Mouse (Mus musculus): Measurements from ENCODE around the gene Slc27a1. TPM values are rescaled to one million over a fixed set of nuclear protein-coding genes. Genes with fewer than 3 reads are reported as not detected.
A peak's percentile ranks its signal among the peaks of the same experiment; 100 is the strongest.

The Slc27a1 gene
- polyA plus RNA-seq, 1 experiment: 28.6 TPM

DNA sequence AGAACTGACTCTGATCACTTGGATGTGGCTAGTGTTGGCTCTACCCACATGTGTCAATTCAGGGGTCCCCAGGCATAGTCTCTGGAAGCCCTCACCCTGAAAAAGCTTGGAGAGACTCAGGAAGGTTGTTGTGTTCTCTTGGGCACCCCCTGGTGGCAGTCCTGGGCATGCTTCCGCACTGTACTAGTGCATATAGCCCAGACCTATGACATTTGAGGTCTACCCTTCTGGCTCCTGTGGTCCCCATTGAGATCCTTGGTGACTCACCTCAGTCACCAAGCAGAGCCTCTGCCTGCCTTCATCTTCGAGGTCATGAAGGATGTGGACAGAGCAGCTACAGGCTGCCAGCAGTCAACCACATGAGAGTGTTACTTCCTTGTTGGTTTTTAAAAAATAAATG is 18.2 kb downstream of the Slc27a1 start:
- Histone ChIP-seq H3K4me3 (ENCODE audit: low read depth, low read length) (no peak overlapping the region), H3K36me3 (ENCODE audit: control insufficient read depth, insufficient read depth, low read length) (no peaks in the 10 kb centered on the region; the same call in 1 of the 2 replicates), H3K27ac (ENCODE audit: insufficient read depth, low read depth, low read length) (no peak overlapping the region), H3K4me1 (ENCODE audit: control insufficient read depth, insufficient read depth, insufficient read length, low read length) (peaks cover 7% of the 10 kb centered on the region; the same call in 1 of the 2 replicates), H3K27me3 (ENCODE audit: control insufficient read depth, insufficient read depth, low read length) (no peaks in the 10 kb centered on the region)
- peak; percentile 76; the same call in 1 of the 2 replicates for TF ChIP-seq CTCF (IDR thresholded peaks at IDR 0.05; ENCODE audit: extremely low read depth, insufficient read length, insufficient replicate concordance, low read depth, low read length)
- no peak for TF ChIP-seq POLR2A (IDR thresholded peaks at IDR 0.05; ENCODE audit: low read depth, low read length)
- 78% methylated on average over 2 of the region's 2 CpGs for WGBS

GRCm38 (mm10) chr8:71588762-71589161 is 20.1 kb downstream of the Slc27a1 start:
- peaks cover 15% of the 10 kb centered on the region for H3K4me1 ChIP-seq (ENCODE audit: control insufficient read depth, insufficient read depth, insufficient read length, low read length)
- H3K27ac ChIP-seq (ENCODE audit: insufficient read depth, low read depth, low read length): no peak overlapping the region
- no peaks in the 10 kb centered on the region for H3K27me3 ChIP-seq (ENCODE audit: control insufficient read depth, insufficient read depth, low read length)
- TF ChIP-seq CTCF (IDR thresholded peaks at IDR 0.05; ENCODE audit: extremely low read depth, insufficient read length, insufficient replicate concordance, low read depth, low read length): no peak
- no peak for TF ChIP-seq POLR2A (IDR thresholded peaks at IDR 0.05; ENCODE audit: low read depth, low read length)
- no peak overlapping the region for H3K4me3 ChIP-seq (ENCODE audit: low read depth, low read length)
- H3K36me3 ChIP-seq (ENCODE audit: control insufficient read depth, insufficient read depth, low read length): no peaks in the 10 kb centered on the region; the same call in 1 of the 2 replicates
- 87% methylated on average over 3 of the region's 3 CpGs for WGBS

- peaks cover 15% of the 10 kb centered on the region for H3K4me1 ChIP-seq (ENCODE audit: control insufficient read depth, insufficient read depth, insufficient read length, low read length)
- H3K27ac ChIP-seq (ENCODE audit: insufficient read depth, low read depth, low read length): peak overlapping the region; percentile 94
- no peak for TF ChIP-seq POLR2A (IDR thresholded peaks at IDR 0.05; ENCODE audit: low read depth, low read length)
- no peak for TF ChIP-seq CTCF (IDR thresholded peaks at IDR 0.05; ENCODE audit: extremely low read depth, insufficient read length, insufficient replicate concordance, low read depth, low read length)
- H3K36me3 ChIP-seq (ENCODE audit: control insufficient read depth, insufficient read depth, low read length): no peaks in the 10 kb centered on the region
- H3K27me3 ChIP-seq (ENCODE audit: control insufficient read depth, insufficient read depth, low read length): no peaks in the 10 kb centered on the region; the same call in 1 of the 2 replicates
- H3K4me3 ChIP-seq (ENCODE audit: low read depth, low read length): peak overlapping the region; percentile 80
- WGBS: 30% methylated on average over 5 of the region's 5 CpGs
Observed at GRCm38 (mm10) chr8:71591017-71591416, 22.3 kb downstream of the Slc27a1 start.

DNA sequence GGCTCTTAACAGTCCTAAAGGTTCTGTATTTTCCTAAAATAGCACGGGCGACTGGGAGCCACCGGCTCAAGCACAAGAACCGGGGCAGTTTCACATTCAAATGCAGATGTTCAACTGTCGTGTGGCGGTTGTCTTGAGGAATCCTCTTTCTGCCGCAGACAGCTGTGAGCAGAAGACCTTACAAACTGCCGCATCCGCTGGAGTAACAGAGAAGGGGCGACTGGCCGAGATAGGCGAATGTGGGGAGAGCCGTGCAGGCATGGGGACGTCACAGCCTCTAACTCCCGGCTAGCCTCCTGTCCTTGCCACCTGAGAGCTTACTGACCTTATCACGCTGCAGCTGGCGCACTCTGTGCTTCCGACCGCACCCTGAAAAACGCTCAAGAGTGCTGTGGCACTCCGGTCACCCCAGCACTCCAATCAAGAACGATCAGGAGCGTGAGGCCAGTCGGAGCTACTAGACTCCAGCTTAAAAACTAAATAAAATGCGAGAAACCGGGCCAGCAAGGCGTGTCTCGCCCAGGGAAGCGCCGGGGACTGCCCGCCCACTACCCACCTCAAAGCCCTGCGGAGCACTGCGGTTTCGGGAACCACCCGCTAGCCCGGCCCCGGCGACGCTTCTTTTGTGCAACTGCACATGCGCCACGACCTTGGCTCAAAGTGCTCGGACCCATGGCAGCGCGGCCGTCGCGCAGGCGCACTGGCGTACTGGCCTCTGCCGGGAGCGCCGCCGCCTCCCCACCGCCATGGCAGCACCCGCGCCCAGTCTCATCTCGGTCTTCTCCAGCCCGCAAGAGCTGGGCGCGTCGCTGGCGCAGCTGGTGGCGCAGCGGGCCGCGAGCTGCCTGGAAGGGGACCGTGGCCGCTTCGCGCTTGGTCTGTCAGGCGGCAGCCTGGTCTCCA is 23.0 kb downstream of the Slc27a1 start, which contains the start of gene Pgls:
TSS of gene Pgls (plus strand) at position 706 of the 903 bp plus-strand sequence.
- Histone ChIP-seq H3K36me3 (ENCODE audit: control insufficient read depth, insufficient read depth, low read length) (no peaks in the 10 kb centered on the region), H3K27me3 (ENCODE audit: control insufficient read depth, insufficient read depth, low read length) (no peaks in the 10 kb centered on the region; the same call in 1 of the 2 replicates), H3K4me3 (ENCODE audit: low read depth, low read length) (peak within 1 kb of the TSS; percentile 80), H3K27ac (ENCODE audit: insufficient read depth, low read depth, low read length) (peak within 1 kb of the TSS; percentile 94), H3K4me1 (ENCODE audit: control insufficient read depth, insufficient read depth, insufficient read length, low read length) (peaks cover 15% of the 10 kb centered on the region)
- peak; percentile 86 for TF ChIP-seq POLR2A (IDR thresholded peaks at IDR 0.05; ENCODE audit: low read depth, low read length)
- TF ChIP-seq CTCF (IDR thresholded peaks at IDR 0.05; ENCODE audit: extremely low read depth, insufficient read length, insufficient replicate concordance, low read depth, low read length): no peak
- under 1% methylated on average over 71 of the region's 71 CpGs for WGBS

GRCm38 (mm10) chr8:71592374-71593170 is 23.9 kb downstream of the Slc27a1 start:
- TF ChIP-seq CTCF (IDR thresholded peaks at IDR 0.05; ENCODE audit: extremely low read depth, insufficient read length, insufficient replicate concordance, low read depth, low read length) (no peak), POLR2A (IDR thresholded peaks at IDR 0.05; ENCODE audit: low read depth, low read length) (no peak)
- Histone ChIP-seq H3K36me3 (ENCODE audit: control insufficient read depth, insufficient read depth, low read length) (no peaks in the 10 kb centered on the region), H3K4me1 (ENCODE audit: control insufficient read depth, insufficient read depth, insufficient read length, low read length) (peaks cover 15% of the 10 kb centered on the region), H3K27ac (ENCODE audit: insufficient read depth, low read depth, low read length) (peak overlapping the region; percentile 94), H3K27me3 (ENCODE audit: control insufficient read depth, insufficient read depth, low read length) (no peaks in the 10 kb centered on the region; the same call in 1 of the 2 replicates), H3K4me3 (ENCODE audit: low read depth, low read length) (peak overlapping the region; percentile 80)
- WGBS: 4% methylated on average over 60 of the region's 60 CpGs

GRCm38 (mm10) chr8:71593556-71594323 is 25.1 kb downstream of the Slc27a1 start:
- no peak overlapping the region for H3K4me3 ChIP-seq (ENCODE audit: low read depth, low read length)
- no peaks in the 10 kb centered on the region for H3K36me3 ChIP-seq (ENCODE audit: control insufficient read depth, insufficient read depth, low read length)
- no peaks in the 10 kb centered on the region; the same call in 1 of the 2 replicates for H3K27me3 ChIP-seq (ENCODE audit: control insufficient read depth, insufficient read depth, low read length)
- TF ChIP-seq POLR2A (IDR thresholded peaks at IDR 0.05; ENCODE audit: low read depth, low read length) (no peak), CTCF (IDR thresholded peaks at IDR 0.05; ENCODE audit: extremely low read depth, insufficient read length, insufficient replicate concordance, low read depth, low read length) (no peak)
- H3K4me1 ChIP-seq (ENCODE audit: control insufficient read depth, insufficient read depth, insufficient read length, low read length): peaks cover 15% of the 10 kb centered on the region
- H3K27ac ChIP-seq (ENCODE audit: insufficient read depth, low read depth, low read length): no peak overlapping the region
- WGBS: 89% methylated on average over 8 of the region's 8 CpGs
